Mouse (Mus musculus) liver, embryonic 11.5 days (tissue): ENCODE results near the gene Ep300. TPM values are rescaled to one million over a fixed set of nuclear protein-coding genes. Genes with fewer than 3 reads are reported as not detected.

Source experiments
- ATAC-seq: fragments of 200-750 bp; cut with Nextera tagmentation; replicated peaks from 2 replicates; pipeline ENCODE4 v1.8.0; 2017; ENCODE audit warnings: moderate number of reproducible peaks, mild to moderate bottlenecking, moderate TSS enrichment, moderate library complexity; ENCODE audit not compliant: low FRiP score
- DNase-seq: peaks from one replicate; pipeline ENCODE4 v3.0.0-alpha.2; 2017; ENCODE audit warnings: low spot score
- H3K27ac ChIP-seq: fragments of 300-500 bp; sonication (generic); 2 replicates; pipeline ENCODE4 v1.5.1; 2014; ENCODE audit warnings: mild to moderate bottlenecking, low read depth, low read length, control low read depth
- H3K27me3 ChIP-seq: fragments of 300-500 bp; sonication (generic); replicated peaks from 2 replicates; pipeline ENCODE4 v1.6.1; 2014; ENCODE audit warnings: low read length, mixed read lengths; ENCODE audit not compliant: control insufficient read depth, insufficient read depth
- H3K36me3 ChIP-seq: fragments of 300-500 bp; sonication (generic); 2 replicates; pipeline ENCODE4 v1.6.1; 2014; ENCODE audit warnings: mild to moderate bottlenecking, low read length, moderate library complexity, mixed read lengths; ENCODE audit not compliant: control insufficient read depth, insufficient read depth
- H3K4me1 ChIP-seq: fragments of 300-500 bp; sonication (generic); replicated peaks from 2 replicates; pipeline ENCODE4 v1.6.1; 2014; ENCODE audit warnings: low read length, mixed read lengths; ENCODE audit not compliant: control insufficient read depth, insufficient read depth
- H3K4me2 ChIP-seq: fragments of 300-500 bp; sonication (generic); 2 replicates; pipeline ENCODE4 v1.6.1; 2014; ENCODE audit warnings: mild to moderate bottlenecking, control low read depth, moderate library complexity
- H3K4me3 ChIP-seq: fragments of 300-500 bp; sonication (generic); 2 replicates; pipeline ENCODE4 v1.5.1; 2014; ENCODE audit warnings: low read depth, low read length, control low read depth
- H3K9ac ChIP-seq: fragments of 300-500 bp; sonication (generic); 2 replicates; pipeline ENCODE4 v1.6.1; 2014; ENCODE audit warnings: low read depth, low read length, control low read depth
- H3K9me3 ChIP-seq: fragments of 300-500 bp; sonication (generic); 2 replicates; pipeline ENCODE4 v1.6.1; 2016; ENCODE audit warnings: low read length, inconsistent platforms, mixed read lengths; ENCODE audit not compliant: control insufficient read depth
- WGBS: fragments of 180-500 bp; shearing (Covaris S2); extraction: QIAGEN DNeasy Blood & Tissue Kit; methylation state at CpG from one replicate; pipeline ENCODE4 v1.1.7; 2014; 5-methylcytosine and 5-hydroxymethylcytosine counted together
- polyA plus RNA-seq: library from polyadenylated mRNA; unstranded; fragments of >200 nt; fragmentation: Nextera tagmentation; extraction: Ambion mirVana; gene quantifications from 2 replicates; pipeline ENCODE4 v1.2.1, GENCODE M21; 2014

Gene Ep300
- polyA plus RNA-seq: 18.1 and 22.9 TPM in 2 replicates

DNA sequence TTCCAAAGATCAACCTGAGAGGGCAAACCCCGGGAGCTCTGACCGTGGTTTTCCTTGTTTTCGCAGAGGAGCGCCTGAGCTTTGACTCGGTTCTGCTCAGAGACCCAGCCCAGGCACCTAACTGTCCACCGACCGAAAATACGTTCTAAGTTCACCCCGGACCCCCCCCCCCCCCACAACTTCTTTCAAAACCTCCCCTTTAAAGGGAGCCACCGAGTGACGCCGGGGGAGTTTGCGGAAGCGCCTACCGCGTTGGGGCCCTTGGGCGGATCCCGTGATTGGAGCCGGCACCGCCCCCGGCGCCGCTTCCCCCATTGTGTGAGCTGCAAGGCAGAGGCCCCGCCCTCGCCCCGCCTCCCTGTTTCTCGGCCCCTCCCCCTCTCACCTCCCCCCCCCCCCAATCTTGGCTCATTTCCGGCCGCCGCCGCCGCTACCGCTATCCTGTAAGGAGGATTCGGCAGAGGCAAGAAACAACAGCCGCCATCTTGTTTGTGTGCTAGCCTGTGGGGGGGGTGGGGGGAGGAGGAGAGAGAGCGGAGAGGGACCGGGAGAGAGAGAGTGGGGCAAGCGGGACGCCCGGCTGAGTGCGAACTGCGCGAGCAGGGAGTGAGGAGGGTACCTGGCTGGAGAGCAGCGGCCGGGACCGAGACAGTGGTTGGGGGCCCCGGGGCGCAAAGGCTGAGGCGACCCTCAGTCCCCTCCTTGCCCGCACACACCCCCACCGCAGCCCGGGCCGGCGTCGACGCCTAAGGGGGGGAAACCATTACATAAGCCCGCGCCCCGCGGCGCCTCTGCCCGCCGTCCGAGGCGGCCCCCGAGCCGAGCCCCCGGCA lies at the start of gene Ep300:
Gene Ep300, plus strand, starts transcription at position 439 of the 833 bp plus-strand sequence.
- DNase-seq (peak; percentile 98), ATAC-seq (peak; percentile 91)
- no peaks in the 10 kb centered on the region for H3K9me3 ChIP-seq
- peak within 1 kb of the TSS; percentile 86 for H3K4me2 ChIP-seq
- peak within 1 kb of the TSS; percentile 97 for H3K4me3 ChIP-seq
- H3K27ac ChIP-seq: peak within 1 kb of the TSS; percentile 100
- peaks cover 8% of the 10 kb centered on the region for H3K4me1 ChIP-seq
- H3K27me3 ChIP-seq: no peaks in the 10 kb centered on the region
- no peaks in the 10 kb centered on the region for H3K36me3 ChIP-seq
- WGBS: 1% methylated on average over 54 of the region's 68 CpGs
- H3K9ac ChIP-seq: peak within 1 kb of the TSS; percentile 98

DNA sequence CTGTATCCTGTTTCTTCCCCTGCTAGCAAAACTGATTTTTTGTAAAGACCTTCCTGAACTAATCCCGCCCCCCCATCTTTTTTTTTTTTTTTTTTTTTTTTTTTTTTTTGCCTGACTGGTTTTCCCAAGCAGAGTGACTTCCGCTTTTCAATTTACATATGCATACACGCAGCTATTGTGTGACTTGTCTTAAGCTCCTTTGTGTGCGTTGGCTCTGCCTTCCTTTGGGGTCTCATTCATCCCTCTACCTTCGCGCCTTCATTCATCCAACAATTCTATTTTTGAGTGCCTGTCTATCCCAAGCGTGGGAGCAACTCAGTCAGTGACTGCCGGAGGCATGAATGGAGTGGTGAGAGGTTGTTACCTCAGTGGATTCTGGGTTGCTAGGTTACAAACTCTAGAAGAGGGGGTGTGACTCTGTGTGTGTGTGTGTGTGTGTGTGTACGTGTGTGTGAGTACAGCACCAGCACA lies 49.2 kb upstream of the Ep300 start:
- no peaks in the 10 kb centered on the region for H3K36me3 ChIP-seq
- H3K4me1 ChIP-seq: peaks cover 13% of the 10 kb centered on the region
- WGBS: 62% methylated on average over 9 of the region's 9 CpGs
- no peaks in the 10 kb centered on the region for H3K27me3 ChIP-seq
- no peak overlapping the region for H3K4me3 ChIP-seq
- H3K9me3 ChIP-seq: no peaks in the 10 kb centered on the region
- no peak overlapping the region for H3K27ac ChIP-seq
- H3K4me2 ChIP-seq: no peak overlapping the region
- ATAC-seq (no peak), DNase-seq (no peak)
- no peak overlapping the region for H3K9ac ChIP-seq

DNA sequence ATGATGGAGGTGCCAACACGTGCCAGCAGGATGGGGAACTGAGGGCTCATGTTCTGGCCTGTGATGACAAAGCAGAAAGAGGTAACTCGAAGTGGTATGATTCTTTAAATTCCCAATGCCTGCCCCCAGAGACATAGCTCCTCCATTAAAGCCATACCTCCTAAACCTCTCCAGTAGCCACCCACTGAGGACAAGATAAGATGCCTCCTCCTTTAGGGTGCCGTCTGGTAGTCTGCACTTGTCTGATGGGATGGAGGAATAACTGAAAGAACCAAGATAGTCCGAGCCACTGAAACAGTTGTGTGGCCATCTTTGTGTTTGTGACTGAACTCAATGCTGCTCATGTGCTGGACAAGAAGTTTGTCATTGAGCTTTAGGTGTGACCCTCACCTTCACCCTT lies 47.0 kb upstream of the Ep300 start:
- Histone ChIP-seq H3K27me3 (no peaks in the 10 kb centered on the region), H3K27ac (no peak overlapping the region), H3K36me3 (no peaks in the 10 kb centered on the region), H3K4me3 (no peak overlapping the region), H3K9ac (no peak overlapping the region), H3K4me2 (no peak overlapping the region), H3K9me3 (no peaks in the 10 kb centered on the region), H3K4me1 (peaks cover 11% of the 10 kb centered on the region)
- DNase-seq (no peak), ATAC-seq (peak; percentile 69)
- 51% methylated on average over 4 of the region's 4 CpGs for WGBS

DNA sequence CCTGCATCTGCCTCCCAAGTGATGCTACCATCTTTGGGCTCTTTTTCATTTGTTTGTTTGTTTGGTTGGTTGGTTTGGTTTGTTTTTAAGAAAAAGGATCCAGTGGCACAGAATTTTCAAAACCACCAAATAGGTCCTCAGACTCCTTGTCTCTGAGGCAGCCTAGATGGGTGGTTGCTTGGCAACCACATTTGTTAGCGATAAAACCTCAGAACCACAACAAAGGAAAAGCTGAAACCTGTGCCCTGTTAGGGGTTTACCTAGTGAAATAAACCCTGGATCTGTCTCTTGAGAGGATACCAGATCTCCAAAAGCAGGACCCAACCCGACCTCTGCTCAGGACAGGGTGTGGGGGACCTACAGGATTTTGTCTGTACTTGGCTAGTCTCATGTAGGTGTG lies 45.6 kb upstream of the Ep300 start:
- no peaks in the 10 kb centered on the region for H3K27me3 ChIP-seq
- H3K36me3 ChIP-seq: no peaks in the 10 kb centered on the region
- 70% methylated on average over 2 of the region's 2 CpGs for WGBS
- ATAC-seq (no peak), DNase-seq (no peak)
- no peak overlapping the region for H3K4me2 ChIP-seq
- no peaks in the 10 kb centered on the region for H3K9me3 ChIP-seq
- H3K4me1 ChIP-seq: peaks cover 5% of the 10 kb centered on the region
- no peak overlapping the region for H3K27ac ChIP-seq
- H3K4me3 ChIP-seq: no peak overlapping the region
- no peak overlapping the region for H3K9ac ChIP-seq

DNA sequence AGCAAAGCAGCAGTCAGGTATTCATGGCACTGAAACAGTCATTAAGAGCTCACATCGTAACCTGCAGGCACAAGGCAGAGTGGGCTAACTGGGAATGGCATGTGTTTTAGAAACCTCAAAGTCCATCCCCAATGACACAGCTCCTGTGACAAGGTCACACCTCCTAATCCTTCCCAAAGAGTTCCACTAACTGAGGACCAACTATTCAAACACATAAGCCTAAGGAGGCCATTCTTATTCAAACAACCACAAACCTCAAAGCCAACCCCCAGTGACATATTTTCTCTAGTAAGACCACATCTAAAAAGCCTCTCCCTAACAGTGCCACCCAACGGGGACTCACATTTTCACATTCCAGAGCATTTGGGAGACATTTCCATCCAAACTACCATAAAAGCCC lies 40.2 kb upstream of the Ep300 start:
- no peak for DNase-seq
- H3K27me3 ChIP-seq: no peaks in the 10 kb centered on the region
- no peaks in the 10 kb centered on the region for H3K4me1 ChIP-seq
- 90% methylated on average over 2 of the region's 2 CpGs for WGBS
- ATAC-seq: no peak
- no peaks in the 10 kb centered on the region for H3K36me3 ChIP-seq
- H3K9ac ChIP-seq: no peak overlapping the region
- no peak overlapping the region for H3K27ac ChIP-seq
- H3K4me3 ChIP-seq: no peak overlapping the region
- no peak overlapping the region for H3K4me2 ChIP-seq
- H3K9me3 ChIP-seq: no peaks in the 10 kb centered on the region

DNA sequence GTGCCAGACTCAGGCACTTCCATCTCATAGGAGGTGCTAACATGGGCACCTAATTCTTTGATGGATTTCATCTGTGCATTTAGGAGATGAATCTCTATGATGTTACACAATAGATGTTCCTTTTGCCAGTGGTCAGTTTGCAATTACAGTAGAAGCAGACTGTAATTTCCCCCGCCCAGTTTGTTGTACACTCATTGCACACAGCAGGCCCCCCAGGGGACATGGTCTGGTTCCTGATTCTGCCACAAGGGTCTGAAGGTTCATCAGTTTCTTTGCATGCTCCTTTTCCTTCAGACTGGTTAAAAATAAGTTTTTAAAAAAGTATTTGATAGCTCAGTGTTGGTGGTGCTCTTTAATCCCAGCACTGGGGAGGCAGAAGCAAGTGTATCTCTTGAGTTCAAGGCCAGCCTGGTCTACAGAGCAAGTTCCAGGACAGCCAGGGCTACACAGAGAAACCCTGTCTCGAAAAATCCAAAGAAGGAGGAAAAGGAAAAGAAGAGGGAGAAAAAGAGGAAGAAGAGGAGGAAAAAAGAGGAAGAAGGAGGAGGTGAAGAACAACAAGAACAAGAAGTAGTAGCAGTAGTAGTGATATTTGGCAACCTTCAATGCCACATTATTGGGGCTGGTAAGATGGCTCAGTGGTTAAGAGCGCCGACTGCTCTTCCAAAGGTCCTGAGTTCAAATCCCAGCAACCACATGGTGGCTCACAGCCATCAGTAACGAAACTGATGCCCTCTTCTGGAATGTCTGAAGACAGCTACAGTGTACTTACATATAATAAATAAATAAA lies 39.6 kb upstream of the Ep300 start:
- H3K9me3 ChIP-seq: no peaks in the 10 kb centered on the region
- H3K27me3 ChIP-seq: no peaks in the 10 kb centered on the region
- no peaks in the 10 kb centered on the region for H3K4me1 ChIP-seq
- no peak overlapping the region for H3K4me3 ChIP-seq
- no peak overlapping the region for H3K4me2 ChIP-seq
- ATAC-seq (no peak), DNase-seq (no peak)
- H3K36me3 ChIP-seq: no peaks in the 10 kb centered on the region
- H3K27ac ChIP-seq: no peak overlapping the region
- no peak overlapping the region for H3K9ac ChIP-seq
- WGBS: 73% methylated on average over 5 of the region's 5 CpGs

DNA sequence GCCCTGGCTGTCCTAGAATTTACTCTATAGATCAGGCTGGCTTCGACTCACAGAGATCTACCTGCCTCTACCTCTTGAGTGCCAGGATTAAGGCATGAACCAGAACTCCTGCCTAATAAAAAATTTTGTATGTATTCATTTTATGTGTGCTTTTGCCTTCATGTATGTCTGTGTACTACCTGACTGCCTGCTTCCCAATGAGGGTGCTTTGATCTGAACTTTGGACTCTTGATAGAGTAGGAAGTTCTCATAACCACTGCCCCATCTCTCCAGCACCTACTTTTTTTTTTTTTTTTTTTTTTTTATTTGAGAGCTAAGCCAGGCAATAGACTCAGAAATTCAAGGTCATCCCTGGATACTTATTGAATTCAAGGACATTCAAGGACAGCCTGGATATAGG lies 31.7 kb upstream of the Ep300 start:
- Histone ChIP-seq H3K4me3 (no peak overlapping the region), H3K4me1 (no peaks in the 10 kb centered on the region)

DNA sequence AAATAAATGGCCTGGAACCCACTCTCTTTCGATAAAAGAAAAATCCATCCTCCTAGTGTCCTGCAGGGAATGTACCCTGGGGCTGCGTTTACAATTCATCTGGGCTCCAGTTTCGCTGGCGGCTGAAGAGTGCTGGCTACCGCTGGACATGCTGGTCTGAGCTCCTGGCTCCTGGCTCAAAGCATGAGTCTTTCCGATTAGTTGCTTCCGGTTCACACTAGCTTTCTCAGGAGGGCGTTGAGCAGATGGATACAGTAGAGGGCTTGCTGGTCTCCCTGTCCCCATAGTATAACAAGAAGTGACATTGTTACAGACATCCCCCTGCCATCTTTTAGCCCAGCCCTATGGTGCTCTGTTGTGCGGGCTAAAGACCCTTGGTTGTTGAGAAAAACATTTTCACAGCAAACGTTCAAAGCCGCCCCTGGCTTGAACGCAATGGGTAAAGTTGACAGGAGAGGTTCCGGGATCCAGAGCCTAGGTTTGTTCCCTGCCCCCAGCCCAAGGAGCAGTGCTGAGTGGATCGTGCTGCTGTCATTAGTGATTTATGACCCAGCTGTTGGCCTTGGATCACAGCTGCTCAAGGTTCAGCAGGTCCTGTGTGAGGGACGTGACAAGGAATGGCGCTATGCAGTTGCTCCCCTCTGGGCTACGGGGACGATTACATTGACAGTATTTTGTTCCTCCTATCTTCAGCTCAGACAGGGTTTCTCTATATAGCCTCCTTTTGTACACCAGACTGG lies 30.4 kb upstream of the Ep300 start:
- Histone ChIP-seq H3K4me3 (no peak overlapping the region), H3K4me2 (no peak overlapping the region), H3K27me3 (no peaks in the 10 kb centered on the region), H3K27ac (no peak overlapping the region), H3K9me3 (no peaks in the 10 kb centered on the region), H3K9ac (no peak overlapping the region), H3K4me1 (no peaks in the 10 kb centered on the region), H3K36me3 (no peaks in the 10 kb centered on the region)
- ATAC-seq (no peak), DNase-seq (no peak)
- 64% methylated on average over 18 of the region's 18 CpGs for WGBS

More for the DNA sequence above, 31.7 kb upstream of the Ep300 start:
- no peak for DNase-seq
- H3K9me3 ChIP-seq: no peaks in the 10 kb centered on the region
- no peak for ATAC-seq
- H3K36me3 ChIP-seq: no peaks in the 10 kb centered on the region
- no peak overlapping the region for H3K9ac ChIP-seq
- WGBS: 87% methylated on average over 1 of the region's 1 CpGs
- no peak overlapping the region for H3K4me2 ChIP-seq
- no peak overlapping the region for H3K27ac ChIP-seq
- H3K27me3 ChIP-seq: no peaks in the 10 kb centered on the region
